Mouse (Mus musculus): Measurements from ENCODE around the gene Ddc.

DNA sequence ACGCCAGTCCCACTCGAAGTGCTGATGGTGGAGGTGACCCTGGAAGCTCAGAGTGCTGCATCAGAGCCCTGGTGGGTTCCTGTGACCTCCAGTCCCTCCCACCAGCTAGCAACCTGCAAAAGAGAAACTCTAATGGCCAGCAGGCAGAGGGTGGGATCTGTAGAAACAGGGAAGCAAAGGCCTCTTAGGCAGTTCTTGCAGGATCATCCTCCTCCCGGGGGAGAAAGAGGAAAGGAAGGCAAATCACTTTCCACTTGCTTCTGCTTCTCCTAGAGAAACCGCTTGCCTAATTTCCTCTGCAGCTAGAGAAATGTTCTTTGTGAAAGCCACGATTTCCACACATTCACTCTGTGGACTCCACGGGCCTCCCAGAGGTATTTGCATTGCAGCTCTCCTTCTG, 112.5 kb downstream of the Ddc start:
- TF ChIP-seq POLR2A (IDR thresholded peaks at IDR 0.05; ENCODE audit: control insufficient read depth, low read depth, low read length) (no peak), CTCF (IDR thresholded peaks at IDR 0.05; ENCODE audit: control insufficient read depth, insufficient read depth, insufficient replicate concordance, low read depth, low read length) (no peak)
